Mouse (Mus musculus) CD8-positive naive resting alpha-beta T cell, adult 2 months (primary cell): Measurements from ENCODE around the gene Pnpla3.
"Not testable (repeated sequence)": the region's sequence is repeated elsewhere in the genome, so short reads cannot be mapped to it uniquely, and the experiment has no call there.

Experiments
- DNase-seq, 2 experiments: peaks; one replicate each; pipeline ENCODE4 v3.0.0; 2022; ENCODE audit warnings: low read depth in 2 of 2, low spot score in 2 of 2

Gene Pnpla3

GRCm38 (mm10) chr15:84167600-84167999, at the start of gene Pnpla3:
TSS of gene Pnpla3 (plus strand) at chr15:84167837.
- peak in 1 of 2 experiments; percentile 7 for DNase-seq

GRCm38 (mm10) chr15:84120612-84121011, 47.0 kb upstream of the Pnpla3 start:
- no peak for DNase-seq

- no peak for DNase-seq
These were observed 46.6 kb upstream of the Pnpla3 start for GRCm38 (mm10) chr15:84121036-84121435.

GRCm38 (mm10) chr15:84123075-84123474, 44.6 kb upstream of the Pnpla3 start, which contains the start of gene Pnpla5:
TSS of gene Pnpla5 (minus strand) at chr15:84123175.
- DNase-seq, result no peak

- DNase-seq, result no peak
These were observed 43.6 kb upstream of the Pnpla3 start for GRCm38 (mm10) chr15:84124086-84124485.

- DNase-seq, result no peak
These were observed 41.2 kb upstream of the Pnpla3 start for GRCm38 (mm10) chr15:84126447-84126846.

- no peak for DNase-seq
These were observed 40.8 kb upstream of the Pnpla3 start for GRCm38 (mm10) chr15:84126871-84127270.

GRCm38 (mm10) chr15:84131096-84131786, 36.4 kb upstream of the Pnpla3 start:
- DNase-seq, result no peak

- DNase-seq, result no peak
These were observed 35.7 kb upstream of the Pnpla3 start for GRCm38 (mm10) chr15:84131971-84132370.

- no peak for DNase-seq
These were observed 34.2 kb upstream of the Pnpla3 start for GRCm38 (mm10) chr15:84133440-84133839.

GRCm38 (mm10) chr15:84135472-84135871, 32.2 kb upstream of the Pnpla3 start:
- DNase-seq, result peak in 1 of 2 experiments; percentile 1

GRCm38 (mm10) chr15:84136473-84137415, 30.9 kb upstream of the Pnpla3 start:
- no peak for DNase-seq

GRCm38 (mm10) chr15:84139592-84140005, 28.0 kb upstream of the Pnpla3 start:
- no peak for DNase-seq

GRCm38 (mm10) chr15:84140109-84140508, 27.5 kb upstream of the Pnpla3 start:
- DNase-seq, result no peak

GRCm38 (mm10) chr15:84140929-84141328, 26.7 kb upstream of the Pnpla3 start:
- DNase-seq, result no peak

- DNase-seq, result no peak
These were observed 11.5 kb upstream of the Pnpla3 start for GRCm38 (mm10) chr15:84156158-84156557.

- DNase-seq, result not testable (repeated sequence)
These were observed 10.1 kb upstream of the Pnpla3 start for GRCm38 (mm10) chr15:84157530-84157929.

- no peak for DNase-seq
These were observed 5.8 kb upstream of the Pnpla3 start for GRCm38 (mm10) chr15:84161871-84162270.

GRCm38 (mm10) chr15:84166818-84167217, 819 bp upstream of the Pnpla3 start:
- no peak for DNase-seq

- no peak for DNase-seq
These were observed 829 bp downstream of the Pnpla3 start for GRCm38 (mm10) chr15:84168170-84169161.

- no peak for DNase-seq
These were observed 1.9 kb downstream of the Pnpla3 start for GRCm38 (mm10) chr15:84169511-84169910.
